Mouse (Mus musculus): ENCODE measurements around the gene Inca1. TPM values are rescaled to one million over a fixed set of nuclear protein-coding genes. Genes with fewer than 3 reads are reported as not detected.
A peak's percentile ranks its signal among the peaks of the same experiment; 100 is the strongest.

Gene Inca1
- polyA plus RNA-seq, 1 experiment from 2014 or later = 1.8 TPM

DNA sequence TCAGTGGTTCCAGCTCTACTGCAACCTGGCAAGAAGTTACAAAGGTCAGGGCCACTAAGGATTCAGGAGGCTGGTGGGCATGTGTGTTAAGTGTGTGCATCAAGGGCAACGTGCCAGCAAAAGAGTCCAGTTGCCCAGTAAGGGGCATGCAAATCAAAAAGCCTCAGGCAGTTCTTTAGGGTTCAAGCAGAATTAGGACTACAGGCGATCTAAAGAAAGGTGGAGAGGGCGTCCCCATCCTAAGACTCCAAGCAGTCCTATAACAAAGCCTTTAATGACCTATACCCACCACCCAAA lies 53.7 kb downstream of the Inca1 start:
- Histone ChIP-seq H3K9me3 (ENCODE audit: control insufficient read depth, low read length) (no peaks in the 10 kb centered on the region), H3K4me3 (ENCODE audit: low read length) (peak overlapping the region; percentile 76), H3K9ac (ENCODE audit: low read depth, low read length) (peak overlapping the region; percentile 92), H3K27ac (ENCODE audit: low read length) (peak overlapping the region; percentile 94), H3K4me1 (ENCODE audit: control insufficient read depth, insufficient read depth, low read length) (peaks cover 30% of the 10 kb centered on the region), H3K27me3 (replicated peaks; ENCODE audit: control insufficient read depth, insufficient read depth, low read length) (no peaks in the 10 kb centered on the region), H3K4me2 (ENCODE audit: low read depth, low read length) (peak overlapping the region; percentile 68), H3K36me3 (ENCODE audit: control insufficient read depth, insufficient read depth, low read length) (peaks cover 28% of the 10 kb centered on the region)
- no peak for ATAC-seq
- WGBS = 17% methylated on average over 3 of the region's 3 CpGs

DNA sequence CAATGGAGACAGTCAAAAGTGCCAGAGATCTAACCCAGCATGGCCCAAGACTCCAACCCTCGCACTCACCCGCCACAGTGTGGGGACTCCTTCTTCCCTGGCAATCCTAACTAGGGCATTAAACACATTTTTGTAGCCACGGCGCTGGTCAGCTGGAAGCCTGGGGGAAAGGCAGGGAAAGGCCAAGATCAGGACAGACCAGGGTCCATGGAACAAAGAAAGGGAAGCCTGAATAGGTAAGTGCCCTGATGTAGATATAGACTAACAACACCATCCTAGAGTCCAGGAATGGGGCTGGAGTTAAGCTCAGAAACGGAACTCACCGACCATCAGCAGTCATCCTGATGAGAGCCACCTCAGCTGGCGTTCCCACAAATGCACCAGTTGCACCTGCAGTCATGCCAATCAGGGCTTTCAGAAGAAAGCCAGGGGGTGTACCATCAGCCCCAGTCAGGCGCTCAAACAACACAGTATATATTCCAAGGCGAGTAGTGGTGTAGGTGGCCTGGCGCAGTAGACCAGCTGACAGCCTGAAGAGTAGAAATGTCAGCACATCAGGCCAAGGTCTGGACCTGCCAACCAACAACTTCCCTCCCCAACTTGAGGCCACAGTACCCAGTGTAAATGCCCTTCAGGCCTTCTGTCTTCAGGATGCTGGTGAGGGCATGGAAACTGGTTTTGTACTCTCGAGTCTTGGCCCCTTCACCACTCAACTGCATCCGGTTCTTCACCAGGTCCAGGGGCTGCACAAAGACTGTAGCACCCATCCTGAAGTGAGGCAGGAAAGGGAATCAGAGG lies 54.3 kb downstream of the Inca1 start:
- no peak for ATAC-seq
- H3K9ac ChIP-seq (ENCODE audit: low read depth, low read length) = peak overlapping the region; percentile 92
- H3K9me3 ChIP-seq (ENCODE audit: control insufficient read depth, low read length) = no peaks in the 10 kb centered on the region
- H3K4me3 ChIP-seq (ENCODE audit: low read length) = peak overlapping the region; percentile 76
- H3K4me1 ChIP-seq (ENCODE audit: control insufficient read depth, insufficient read depth, low read length) = peaks cover 25% of the 10 kb centered on the region
- peak overlapping the region; percentile 68 for H3K4me2 ChIP-seq (ENCODE audit: low read depth, low read length)
- no peaks in the 10 kb centered on the region for H3K27me3 ChIP-seq (replicated peaks; ENCODE audit: control insufficient read depth, insufficient read depth, low read length)
- 86% methylated on average over 12 of the region's 12 CpGs for WGBS
- H3K27ac ChIP-seq (ENCODE audit: low read length) = no peak overlapping the region
- H3K36me3 ChIP-seq (ENCODE audit: control insufficient read depth, insufficient read depth, low read length) = peaks cover 23% of the 10 kb centered on the region

DNA sequence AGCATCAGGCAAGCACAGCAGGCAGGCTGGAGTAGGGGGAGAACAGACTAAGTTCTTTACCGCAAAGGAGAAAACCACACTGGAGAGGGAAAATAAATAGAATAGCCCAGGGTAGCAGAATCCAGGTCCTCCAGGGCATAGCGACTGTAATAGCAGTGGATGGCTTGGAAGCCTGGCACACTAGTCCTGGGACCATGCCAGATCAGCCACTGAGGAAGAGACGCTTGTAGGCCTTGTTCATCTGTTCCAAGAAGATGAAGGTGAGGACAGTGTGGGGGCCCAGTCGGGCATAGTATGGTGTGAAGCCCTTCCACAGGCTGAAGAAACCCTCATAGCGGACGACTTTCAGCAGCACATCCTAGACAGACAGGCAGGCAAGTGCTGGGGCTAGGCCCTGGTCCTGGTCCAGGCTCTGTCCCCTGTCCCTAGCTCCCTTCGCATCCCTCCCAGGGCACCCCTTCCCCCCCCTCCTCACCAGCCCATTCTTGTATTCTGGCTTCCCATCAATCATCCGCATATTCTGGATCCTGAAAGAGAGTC lies 55.3 kb downstream of the Inca1 start:
- H3K9ac ChIP-seq (ENCODE audit: low read depth, low read length) = no peak overlapping the region
- peaks cover 17% of the 10 kb centered on the region for H3K4me1 ChIP-seq (ENCODE audit: control insufficient read depth, insufficient read depth, low read length)
- peaks cover 22% of the 10 kb centered on the region for H3K36me3 ChIP-seq (ENCODE audit: control insufficient read depth, insufficient read depth, low read length)
- H3K27me3 ChIP-seq (replicated peaks; ENCODE audit: control insufficient read depth, insufficient read depth, low read length) = no peaks in the 10 kb centered on the region
- 96% methylated on average over 8 of the region's 8 CpGs for WGBS
- no peak overlapping the region for H3K27ac ChIP-seq (ENCODE audit: low read length)
- no peak overlapping the region for H3K4me3 ChIP-seq (ENCODE audit: low read length)
- H3K4me2 ChIP-seq (ENCODE audit: low read depth, low read length) = no peak overlapping the region
- H3K9me3 ChIP-seq (ENCODE audit: control insufficient read depth, low read length) = no peaks in the 10 kb centered on the region
- ATAC-seq = no peak

DNA sequence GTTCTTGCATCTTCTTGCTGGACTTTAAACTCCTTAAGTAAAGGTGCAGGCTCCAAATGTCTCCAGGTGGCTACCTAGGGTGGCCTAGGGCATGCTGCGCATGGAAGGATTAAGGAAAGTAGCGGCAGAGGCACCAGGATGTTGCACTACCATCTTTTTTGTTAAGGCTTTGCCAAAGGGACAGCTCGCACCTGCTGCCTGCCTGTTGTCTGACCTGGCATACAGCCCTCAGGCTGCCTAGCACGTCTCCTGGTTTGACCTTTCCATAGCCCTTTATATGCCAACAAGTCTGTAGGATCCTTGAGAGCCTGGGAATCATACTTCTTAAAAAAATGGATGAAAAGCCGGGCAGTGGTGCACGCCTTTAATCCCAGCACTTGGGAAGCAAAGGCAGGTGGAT lies 56.9 kb downstream of the Inca1 start:
- ATAC-seq = no peak
- no peak overlapping the region for H3K4me2 ChIP-seq (ENCODE audit: low read depth, low read length)
- no peak overlapping the region for H3K27ac ChIP-seq (ENCODE audit: low read length)
- no peak overlapping the region for H3K4me3 ChIP-seq (ENCODE audit: low read length)
- 95% methylated on average over 6 of the region's 6 CpGs for WGBS
- H3K36me3 ChIP-seq (ENCODE audit: control insufficient read depth, insufficient read depth, low read length) = peaks cover 13% of the 10 kb centered on the region; the same call in 1 of the 2 replicates
- no peaks in the 10 kb centered on the region for H3K9me3 ChIP-seq (ENCODE audit: control insufficient read depth, low read length)
- H3K9ac ChIP-seq (ENCODE audit: low read depth, low read length) = no peak overlapping the region
- peaks cover 7% of the 10 kb centered on the region for H3K4me1 ChIP-seq (ENCODE audit: control insufficient read depth, insufficient read depth, low read length)
- H3K27me3 ChIP-seq (replicated peaks; ENCODE audit: control insufficient read depth, insufficient read depth, low read length) = no peaks in the 10 kb centered on the region

DNA sequence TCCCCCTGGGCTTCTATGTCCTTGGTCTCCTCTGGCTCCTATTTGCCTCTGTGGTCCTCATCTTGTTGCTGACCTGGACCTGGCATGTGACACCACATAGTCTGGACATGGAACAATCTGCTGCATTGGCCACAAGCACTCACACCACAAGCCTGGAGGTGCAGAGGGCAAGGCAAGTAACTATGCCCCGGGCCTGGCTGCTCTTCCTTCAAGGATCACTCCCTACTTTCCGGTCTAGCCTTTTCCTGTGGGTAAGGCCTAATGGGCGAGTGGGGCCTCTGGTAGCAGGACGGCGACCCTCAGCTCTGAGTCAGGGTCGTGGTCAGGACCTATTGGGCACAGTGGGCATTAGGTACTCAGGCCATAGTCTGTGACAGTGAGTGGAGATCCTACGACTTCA lies 58.7 kb downstream of the Inca1 start:
- H3K4me3 ChIP-seq (ENCODE audit: low read length) = no peak overlapping the region
- H3K4me1 ChIP-seq (ENCODE audit: control insufficient read depth, insufficient read depth, low read length) = peaks cover 7% of the 10 kb centered on the region
- peaks cover 13% of the 10 kb centered on the region; the same call in 1 of the 2 replicates for H3K36me3 ChIP-seq (ENCODE audit: control insufficient read depth, insufficient read depth, low read length)
- no peak overlapping the region for H3K4me2 ChIP-seq (ENCODE audit: low read depth, low read length)
- ATAC-seq = no peak
- no peaks in the 10 kb centered on the region for H3K9me3 ChIP-seq (ENCODE audit: control insufficient read depth, low read length)
- H3K27me3 ChIP-seq (replicated peaks; ENCODE audit: control insufficient read depth, insufficient read depth, low read length) = no peaks in the 10 kb centered on the region
- H3K9ac ChIP-seq (ENCODE audit: low read depth, low read length) = no peak overlapping the region
- no peak overlapping the region for H3K27ac ChIP-seq (ENCODE audit: low read length)
- 80% methylated on average over 7 of the region's 7 CpGs for WGBS

DNA sequence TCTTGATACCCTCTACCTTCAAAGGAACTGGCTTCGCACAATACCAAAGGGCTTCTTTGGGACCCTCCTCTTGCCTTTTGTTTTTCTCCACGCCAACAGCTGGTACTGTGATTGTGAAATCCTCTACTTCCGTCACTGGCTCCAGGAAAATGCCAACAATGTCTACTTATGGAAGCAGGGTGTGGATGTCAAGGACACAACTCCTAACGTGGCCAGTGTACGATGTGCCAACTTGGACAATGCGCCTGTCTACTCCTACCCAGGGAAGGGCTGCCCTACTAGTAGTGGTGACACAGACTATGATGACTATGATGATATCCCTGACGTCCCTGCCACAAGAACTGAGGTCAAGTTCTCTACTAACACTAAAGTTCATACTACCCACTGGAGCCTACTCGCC lies 60.0 kb downstream of the Inca1 start:
- H3K9ac ChIP-seq (ENCODE audit: low read depth, low read length) = no peak overlapping the region
- no peak overlapping the region for H3K4me3 ChIP-seq (ENCODE audit: low read length)
- no peak overlapping the region for H3K4me2 ChIP-seq (ENCODE audit: low read depth, low read length)
- no peak for ATAC-seq
- no peaks in the 10 kb centered on the region for H3K9me3 ChIP-seq (ENCODE audit: control insufficient read depth, low read length)
- peaks cover 8% of the 10 kb centered on the region; the same call in 1 of the 2 replicates for H3K36me3 ChIP-seq (ENCODE audit: control insufficient read depth, insufficient read depth, low read length)
- no peaks in the 10 kb centered on the region for H3K4me1 ChIP-seq (ENCODE audit: control insufficient read depth, insufficient read depth, low read length)
- H3K27me3 ChIP-seq (replicated peaks; ENCODE audit: control insufficient read depth, insufficient read depth, low read length) = no peaks in the 10 kb centered on the region
- no peak overlapping the region for H3K27ac ChIP-seq (ENCODE audit: low read length)
- 86% methylated on average over 8 of the region's 8 CpGs for WGBS

DNA sequence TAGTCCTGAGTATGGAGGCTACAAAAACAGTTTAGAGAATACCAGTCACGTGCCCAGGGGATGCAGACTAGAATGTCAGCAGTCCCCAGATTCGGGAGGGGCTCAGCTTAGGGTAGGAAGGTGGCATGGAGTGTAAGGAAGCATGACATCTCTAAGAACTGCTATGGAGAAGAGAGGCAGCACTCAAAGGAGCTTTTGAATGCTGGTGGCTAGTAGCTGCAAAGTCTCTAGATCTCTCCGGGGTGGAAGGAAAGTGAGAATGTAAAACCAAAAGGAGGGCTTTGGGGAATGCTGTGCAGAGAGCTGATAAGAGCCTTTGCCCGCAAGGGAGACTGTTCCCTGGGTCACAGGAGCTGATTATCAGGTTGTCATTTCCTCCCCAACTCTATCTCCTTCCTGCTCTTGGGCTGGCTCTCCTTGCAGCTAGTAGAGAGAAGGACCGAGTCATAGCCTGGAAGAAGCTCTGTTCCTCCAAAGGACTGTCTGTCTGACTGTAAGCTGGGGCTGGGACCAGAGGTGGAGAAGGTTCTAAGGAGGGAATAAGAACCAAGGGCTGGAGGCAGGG lies 61.2 kb downstream of the Inca1 start, which contains the start of gene Gp1ba:
Gp1ba (plus strand) TSS at position 409 of the 565 bp plus-strand sequence.
- no peak within 1 kb of the TSS for H3K27ac ChIP-seq (ENCODE audit: low read length)
- 36% methylated on average over 5 of the region's 5 CpGs for WGBS
- H3K4me3 ChIP-seq (ENCODE audit: low read length) = no peak within 1 kb of the TSS
- H3K4me2 ChIP-seq (ENCODE audit: low read depth, low read length) = no peak within 1 kb of the TSS
- H3K27me3 ChIP-seq (replicated peaks; ENCODE audit: control insufficient read depth, insufficient read depth, low read length) = no peaks in the 10 kb centered on the region
- H3K9me3 ChIP-seq (ENCODE audit: control insufficient read depth, low read length) = no peaks in the 10 kb centered on the region
- no peaks in the 10 kb centered on the region for H3K36me3 ChIP-seq (ENCODE audit: control insufficient read depth, insufficient read depth, low read length)
- H3K4me1 ChIP-seq (ENCODE audit: control insufficient read depth, insufficient read depth, low read length) = no peaks in the 10 kb centered on the region
- ATAC-seq = peak; percentile 23; the same call in 1 of the 2 replicates
- no peak within 1 kb of the TSS for H3K9ac ChIP-seq (ENCODE audit: low read depth, low read length)

Small RNAs within 50 kb of the gene (microRNA-seq; reads per million reads assigned to microRNA genes)
- not detected for gene Mir6925

Other genes with a start within 250 kb of the Inca1 start
- 38.4 and 41.7 TPM in 2 replicates for gene Med11, start 248.2 kb downstream of the Inca1 start, polyA plus RNA-seq (2015; fragmentation: Nextera tagmentation; extraction: Ambion mirVana)
- gene Zmynd15, start 240.7 kb downstream of the Inca1 start, polyA plus RNA-seq (2015; fragmentation: Nextera tagmentation; extraction: Ambion mirVana) = 1.1 and 1.2 TPM in 2 replicates
- 10.9 and 11.9 TPM in 2 replicates for gene Cxcl16, start 240.2 kb downstream of the Inca1 start, polyA plus RNA-seq (2015; fragmentation: Nextera tagmentation; extraction: Ambion mirVana)
- gene Tm4sf5, start 194.9 kb downstream of the Inca1 start, polyA plus RNA-seq (2015; fragmentation: Nextera tagmentation; extraction: Ambion mirVana) = 253 and 283 TPM in 2 replicates
- gene Vmo1, start 185.5 kb downstream of the Inca1 start, polyA plus RNA-seq (2015; fragmentation: Nextera tagmentation; extraction: Ambion mirVana) = 0.28 and 0.71 TPM in 2 replicates
- gene Gltpd2, start 181.0 kb downstream of the Inca1 start, polyA plus RNA-seq (2015; fragmentation: Nextera tagmentation; extraction: Ambion mirVana) = 1.9 and 2.0 TPM in 2 replicates
- gene Psmb6, start 174.8 kb downstream of the Inca1 start, polyA plus RNA-seq (2015; fragmentation: Nextera tagmentation; extraction: Ambion mirVana) = 626 and 669 TPM in 2 replicates
- not detected in 2 replicates for gene Gm40193, start 167.2 kb downstream of the Inca1 start, polyA plus RNA-seq (2015; fragmentation: Nextera tagmentation; extraction: Ambion mirVana)
- gene Pld2, start 160.1 kb downstream of the Inca1 start, polyA plus RNA-seq (2015; fragmentation: Nextera tagmentation; extraction: Ambion mirVana) = 9.3 and 10.0 TPM in 2 replicates
- gene Mink1, start 137.3 kb downstream of the Inca1 start, polyA plus RNA-seq (2015; fragmentation: Nextera tagmentation; extraction: Ambion mirVana) = 9.3 and 10.6 TPM in 2 replicates
- gene 4930544D05Rik, start 84.3 kb downstream of the Inca1 start, polyA plus RNA-seq (2015; fragmentation: Nextera tagmentation; extraction: Ambion mirVana) = not detected in 2 replicates
- 0.17 TPM in 1 of 2 replicates, not detected in the other for gene Chrne, start 80.9 kb downstream of the Inca1 start, polyA plus RNA-seq (2015; fragmentation: Nextera tagmentation; extraction: Ambion mirVana)
- gene Gp1ba, start 61.0 kb downstream of the Inca1 start, polyA plus RNA-seq (2015; fragmentation: Nextera tagmentation; extraction: Ambion mirVana) = 0.05 and 0.06 TPM in 2 replicates
- 121 and 123 TPM in 2 replicates for gene Rnf167, start 52.9 kb downstream of the Inca1 start, polyA plus RNA-seq (2015; fragmentation: Nextera tagmentation; extraction: Ambion mirVana)
- 215 and 216 TPM in 2 replicates for gene Slc25a11, start 52.7 kb downstream of the Inca1 start, polyA plus RNA-seq (2015; fragmentation: Nextera tagmentation; extraction: Ambion mirVana)
- 2,307 and 2,326 TPM in 2 replicates for gene Pfn1, start 45.5 kb downstream of the Inca1 start, polyA plus RNA-seq (2015; fragmentation: Nextera tagmentation; extraction: Ambion mirVana)
- gene Eno3, start 43.0 kb downstream of the Inca1 start, polyA plus RNA-seq (2015; fragmentation: Nextera tagmentation; extraction: Ambion mirVana) = 12.8 and 13.5 TPM in 2 replicates
- 132 and 159 TPM in 2 replicates for gene Spag7, start 30.7 kb downstream of the Inca1 start, polyA plus RNA-seq (2015; fragmentation: Nextera tagmentation; extraction: Ambion mirVana)
- 14.2 and 14.4 TPM in 2 replicates for gene Camta2, start 12.1 kb downstream of the Inca1 start, polyA plus RNA-seq (2015; fragmentation: Nextera tagmentation; extraction: Ambion mirVana)
- 2.3 and 2.8 TPM in 2 replicates for gene Kif1c, start 393 bp upstream of the Inca1 start, polyA plus RNA-seq (2015; fragmentation: Nextera tagmentation; extraction: Ambion mirVana)
- gene Zfp3, start 64.1 kb upstream of the Inca1 start, polyA plus RNA-seq (2015; fragmentation: Nextera tagmentation; extraction: Ambion mirVana) = 4.8 and 5.3 TPM in 2 replicates
- 0.37 and 1.0 TPM in 2 replicates for gene Scimp, start 112.4 kb upstream of the Inca1 start, polyA plus RNA-seq (2015; fragmentation: Nextera tagmentation; extraction: Ambion mirVana)
- 55.8 and 60.7 TPM in 2 replicates for gene Rabep1, start 144.6 kb upstream of the Inca1 start, polyA plus RNA-seq (2015; fragmentation: Nextera tagmentation; extraction: Ambion mirVana)